Mouse (Mus musculus): ENCODE measurements at regions not wholly inside any gene's neighbourhood (a gene's known extent, or its start where the extent isn't known, plus 50 kb on each side); places are given as distances from the start of the nearest gene placed in this dataset.

- no peak overlapping the region for H3K4me2 ChIP-seq
- no peak overlapping the region for H3K27ac ChIP-seq (ENCODE audit: low read depth, low read length)
- no peak overlapping the region for H3K9ac ChIP-seq (ENCODE audit: low read depth, low read length)
- no peak for ATAC-seq (replicated peaks; ENCODE audit: insufficient number of reproducible peaks, low FRiP score, low TSS enrichment)
- no peaks in the 10 kb centered on the region for H3K9me3 ChIP-seq (replicated peaks; ENCODE audit: control insufficient read depth, low read length)
- H3K4me1 ChIP-seq (ENCODE audit: control insufficient read depth, insufficient read depth, low read length) = no peaks in the 10 kb centered on the region
- no peak overlapping the region for H3K4me3 ChIP-seq (ENCODE audit: low read depth, low read length)
- H3K36me3 ChIP-seq (ENCODE audit: control insufficient read depth, insufficient read depth, low read length) = no peaks in the 10 kb centered on the region
- no peaks in the 10 kb centered on the region for H3K27me3 ChIP-seq (ENCODE audit: control insufficient read depth, insufficient read depth, low read length)
- whole genome bisulfite sequencing (ENCODE audit: insufficient replicate concordance) = 73% methylated on average over 2 of the region's 2 CpGs
These were observed 768.4 kb upstream of the Mms22l start for GRCm38 (mm10) chr4:23727846-23728245.

- Histone ChIP-seq H3K9ac (ENCODE audit: low read depth, low read length) (no peak overlapping the region), H3K36me3 (ENCODE audit: control insufficient read depth, insufficient read depth, low read length) (no peaks in the 10 kb centered on the region), H3K4me1 (ENCODE audit: control insufficient read depth, insufficient read depth, low read length) (no peaks in the 10 kb centered on the region), H3K4me3 (ENCODE audit: low read depth, low read length) (no peak overlapping the region), H3K4me2 (no peak overlapping the region), H3K9me3 (replicated peaks; ENCODE audit: control insufficient read depth, low read length) (no peaks in the 10 kb centered on the region), H3K27me3 (ENCODE audit: control insufficient read depth, insufficient read depth, low read length) (no peaks in the 10 kb centered on the region), H3K27ac (ENCODE audit: low read depth, low read length) (no peak overlapping the region)
- 77% methylated on average over 4 of the region's 4 CpGs for WGBS (ENCODE audit: insufficient replicate concordance)
- ATAC-seq (replicated peaks; ENCODE audit: insufficient number of reproducible peaks, low FRiP score, low TSS enrichment) = no peak
These were observed 763.8 kb upstream of the Mms22l start for GRCm38 (mm10) chr4:23732471-23732870.

GRCm38 (mm10) chr4:23744079-23744478 is 752.2 kb upstream of the Mms22l start:
- H3K4me3 ChIP-seq (ENCODE audit: low read depth, low read length) = no peak overlapping the region
- 80% methylated on average over 7 of the region's 7 CpGs for WGBS (ENCODE audit: insufficient replicate concordance)
- no peak overlapping the region for H3K27ac ChIP-seq (ENCODE audit: low read depth, low read length)
- H3K9ac ChIP-seq (ENCODE audit: low read depth, low read length) = no peak overlapping the region
- H3K4me2 ChIP-seq = no peak overlapping the region
- no peaks in the 10 kb centered on the region for H3K27me3 ChIP-seq (ENCODE audit: control insufficient read depth, insufficient read depth, low read length)
- H3K9me3 ChIP-seq (replicated peaks; ENCODE audit: control insufficient read depth, low read length) = no peaks in the 10 kb centered on the region
- H3K4me1 ChIP-seq (ENCODE audit: control insufficient read depth, insufficient read depth, low read length) = no peaks in the 10 kb centered on the region
- H3K36me3 ChIP-seq (ENCODE audit: control insufficient read depth, insufficient read depth, low read length) = no peaks in the 10 kb centered on the region
- ATAC-seq (replicated peaks; ENCODE audit: insufficient number of reproducible peaks, low FRiP score, low TSS enrichment) = no peak

- ATAC-seq (replicated peaks; ENCODE audit: insufficient number of reproducible peaks, low FRiP score, low TSS enrichment) = no peak
- H3K9me3 ChIP-seq (replicated peaks; ENCODE audit: control insufficient read depth, low read length) = no peaks in the 10 kb centered on the region
- H3K27me3 ChIP-seq (ENCODE audit: control insufficient read depth, insufficient read depth, low read length) = no peaks in the 10 kb centered on the region
- no peak overlapping the region for H3K4me2 ChIP-seq
- no peaks in the 10 kb centered on the region for H3K4me1 ChIP-seq (ENCODE audit: control insufficient read depth, insufficient read depth, low read length)
- no peak overlapping the region for H3K4me3 ChIP-seq (ENCODE audit: low read depth, low read length)
- H3K36me3 ChIP-seq (ENCODE audit: control insufficient read depth, insufficient read depth, low read length) = no peaks in the 10 kb centered on the region
- no peak overlapping the region for H3K27ac ChIP-seq (ENCODE audit: low read depth, low read length)
- H3K9ac ChIP-seq (ENCODE audit: low read depth, low read length) = no peak overlapping the region
These were observed 738.2 kb upstream of the Mms22l start for GRCm38 (mm10) chr4:23758005-23758404.

- 76% methylated on average over 4 of the region's 4 CpGs for WGBS (ENCODE audit: insufficient replicate concordance)
- Histone ChIP-seq H3K36me3 (ENCODE audit: control insufficient read depth, insufficient read depth, low read length) (no peaks in the 10 kb centered on the region), H3K9ac (ENCODE audit: low read depth, low read length) (no peak overlapping the region), H3K9me3 (replicated peaks; ENCODE audit: control insufficient read depth, low read length) (no peaks in the 10 kb centered on the region), H3K4me2 (no peak overlapping the region), H3K27ac (ENCODE audit: low read depth, low read length) (no peak overlapping the region), H3K4me3 (ENCODE audit: low read depth, low read length) (no peak overlapping the region), H3K27me3 (ENCODE audit: control insufficient read depth, insufficient read depth, low read length) (no peaks in the 10 kb centered on the region), H3K4me1 (ENCODE audit: control insufficient read depth, insufficient read depth, low read length) (no peaks in the 10 kb centered on the region)
- ATAC-seq (replicated peaks; ENCODE audit: insufficient number of reproducible peaks, low FRiP score, low TSS enrichment) = no peak
These were observed 708.6 kb upstream of the Mms22l start for GRCm38 (mm10) chr4:23787417-23788204.

GRCm38 (mm10) chr4:23823516-23823915 is 672.7 kb upstream of the Mms22l start:
- Histone ChIP-seq H3K9ac (ENCODE audit: low read depth, low read length) (no peak overlapping the region), H3K27ac (ENCODE audit: low read depth, low read length) (no peak overlapping the region), H3K36me3 (ENCODE audit: control insufficient read depth, insufficient read depth, low read length) (no peaks in the 10 kb centered on the region), H3K4me1 (ENCODE audit: control insufficient read depth, insufficient read depth, low read length) (no peaks in the 10 kb centered on the region), H3K4me3 (ENCODE audit: low read depth, low read length) (no peak overlapping the region), H3K4me2 (no peak overlapping the region), H3K9me3 (replicated peaks; ENCODE audit: control insufficient read depth, low read length) (no peaks in the 10 kb centered on the region), H3K27me3 (ENCODE audit: control insufficient read depth, insufficient read depth, low read length) (no peaks in the 10 kb centered on the region)
- 75% methylated on average over 2 of the region's 2 CpGs for WGBS (ENCODE audit: insufficient replicate concordance)
- ATAC-seq (replicated peaks; ENCODE audit: insufficient number of reproducible peaks, low FRiP score, low TSS enrichment) = no peak

GRCm38 (mm10) chr4:23826885-23827284 is 669.4 kb upstream of the Mms22l start:
- no peak overlapping the region for H3K4me3 ChIP-seq (ENCODE audit: low read depth, low read length)
- no peaks in the 10 kb centered on the region for H3K9me3 ChIP-seq (replicated peaks; ENCODE audit: control insufficient read depth, low read length)
- H3K9ac ChIP-seq (ENCODE audit: low read depth, low read length) = no peak overlapping the region
- no peaks in the 10 kb centered on the region for H3K4me1 ChIP-seq (ENCODE audit: control insufficient read depth, insufficient read depth, low read length)
- no peaks in the 10 kb centered on the region for H3K36me3 ChIP-seq (ENCODE audit: control insufficient read depth, insufficient read depth, low read length)
- no peak overlapping the region for H3K27ac ChIP-seq (ENCODE audit: low read depth, low read length)
- ATAC-seq (replicated peaks; ENCODE audit: insufficient number of reproducible peaks, low FRiP score, low TSS enrichment) = no peak
- 12% methylated on average over 2 of the region's 2 CpGs for WGBS (ENCODE audit: insufficient replicate concordance)
- H3K4me2 ChIP-seq = no peak overlapping the region
- no peaks in the 10 kb centered on the region for H3K27me3 ChIP-seq (ENCODE audit: control insufficient read depth, insufficient read depth, low read length)

GRCm38 (mm10) chr4:23832385-23833164 is 663.7 kb upstream of the Mms22l start:
- Histone ChIP-seq H3K9ac (ENCODE audit: low read depth, low read length) (no peak overlapping the region), H3K4me2 (no peak overlapping the region), H3K4me3 (ENCODE audit: low read depth, low read length) (no peak overlapping the region), H3K36me3 (ENCODE audit: control insufficient read depth, insufficient read depth, low read length) (no peaks in the 10 kb centered on the region), H3K4me1 (ENCODE audit: control insufficient read depth, insufficient read depth, low read length) (no peaks in the 10 kb centered on the region), H3K27ac (ENCODE audit: low read depth, low read length) (no peak overlapping the region), H3K9me3 (replicated peaks; ENCODE audit: control insufficient read depth, low read length) (no peaks in the 10 kb centered on the region), H3K27me3 (ENCODE audit: control insufficient read depth, insufficient read depth, low read length) (no peaks in the 10 kb centered on the region)
- no peak for ATAC-seq (replicated peaks; ENCODE audit: insufficient number of reproducible peaks, low FRiP score, low TSS enrichment)
- WGBS (ENCODE audit: insufficient replicate concordance) = 63% methylated on average over 7 of the region's 7 CpGs

Data from heart, embryonic 11.5 days (tissue).